Mouse (Mus musculus): ENCODE results near the gene Gzmk.
"Not testable (repeated sequence)": the region's sequence is repeated elsewhere in the genome, so short reads cannot be mapped to it uniquely, and the experiment has no call there.

The Gzmk gene

DNA sequence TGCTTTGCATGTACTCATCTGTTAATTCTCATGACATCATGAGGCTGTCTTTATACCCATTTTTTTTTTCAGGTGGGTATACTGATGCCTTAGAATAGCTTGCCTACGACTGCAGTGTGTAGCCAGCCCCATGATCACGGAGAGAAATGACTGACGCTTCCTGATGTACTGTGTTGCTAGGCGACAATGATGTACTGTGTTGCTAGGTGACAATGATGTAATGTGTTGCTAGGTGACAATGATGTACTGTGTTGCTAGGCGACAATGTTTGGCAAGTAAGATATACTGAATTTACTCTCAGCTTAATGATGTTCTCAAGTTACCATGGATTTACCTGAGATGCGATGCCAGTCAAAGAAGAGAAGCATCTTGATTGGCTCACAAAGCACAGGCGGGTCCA is at the start of gene Gzmk:
Gene Gzmk, minus strand, starts transcription at position 98 of the 400 bp plus-strand sequence.
- DNase-seq (ENCODE audit: low read depth) = no peak

DNA sequence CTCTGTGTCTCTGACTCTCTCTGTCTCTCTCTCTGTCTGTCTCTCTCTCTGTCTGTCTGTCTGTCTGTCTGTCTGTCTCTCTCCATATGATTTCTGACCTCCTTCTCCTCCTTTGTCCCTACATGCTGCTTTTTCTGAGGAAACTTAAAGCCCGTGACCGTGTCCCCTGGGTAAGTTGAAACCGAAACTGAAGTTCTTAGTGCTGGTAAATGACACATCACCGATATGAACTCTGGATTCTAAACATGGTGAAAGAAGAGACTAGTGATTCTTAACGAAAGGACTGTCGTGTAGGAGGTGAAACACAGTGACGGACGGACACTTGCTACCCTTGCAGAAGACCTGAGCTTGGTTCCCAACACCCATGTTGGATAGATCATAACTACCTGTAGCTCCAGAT is 45.5 kb upstream of the Gzmk start:
- no peak for DNase-seq (ENCODE audit: low read depth)

DNA sequence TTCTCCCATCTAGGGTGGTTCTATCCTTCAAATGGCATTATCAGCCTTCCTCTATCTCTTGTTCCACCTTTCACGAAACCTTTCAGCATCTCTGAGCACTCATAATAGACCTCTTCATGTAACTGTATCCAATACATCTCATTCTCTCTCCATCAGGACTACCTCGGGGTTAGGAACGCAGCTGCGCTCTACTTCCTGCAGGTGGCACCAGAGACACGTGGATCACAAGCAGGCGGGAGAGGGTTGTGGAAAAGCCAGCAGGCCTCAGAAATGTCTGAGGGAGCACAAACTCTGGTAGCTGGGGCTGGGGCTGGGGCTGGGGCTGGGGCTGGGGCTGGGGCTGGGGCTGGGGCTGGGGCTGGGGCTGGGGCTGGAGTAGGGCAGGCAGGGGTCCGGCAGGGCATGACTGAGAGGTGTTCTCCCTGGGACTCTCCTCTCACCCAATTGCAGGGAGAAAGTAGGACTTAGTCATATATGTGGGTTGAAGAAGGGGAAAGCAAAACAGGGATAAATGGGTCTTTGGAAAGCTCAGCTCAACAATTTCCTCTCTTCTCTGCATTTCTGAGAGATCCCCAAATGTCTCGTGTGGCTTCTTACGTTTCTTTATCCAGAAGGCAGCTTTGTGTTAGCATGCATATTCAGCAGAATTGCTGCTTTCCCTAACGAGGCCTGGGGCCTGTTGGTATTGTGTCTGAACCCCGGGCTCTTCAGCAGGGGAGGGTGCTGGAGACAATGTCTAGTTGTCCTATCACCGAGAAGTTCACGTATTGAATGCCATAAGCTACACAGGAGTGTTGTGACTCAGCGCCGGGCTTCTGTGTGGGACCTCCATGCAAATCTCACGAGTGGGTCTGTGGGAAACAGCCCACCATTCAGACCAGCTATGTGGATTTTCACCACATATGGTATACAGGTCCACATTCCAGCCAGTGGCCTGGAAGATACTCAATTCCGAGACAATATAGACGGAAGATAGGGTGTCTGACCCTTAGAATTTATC is 44.4 kb upstream of the Gzmk start:
- DNase-seq (ENCODE audit: low read depth) = peak; percentile 89

DNA sequence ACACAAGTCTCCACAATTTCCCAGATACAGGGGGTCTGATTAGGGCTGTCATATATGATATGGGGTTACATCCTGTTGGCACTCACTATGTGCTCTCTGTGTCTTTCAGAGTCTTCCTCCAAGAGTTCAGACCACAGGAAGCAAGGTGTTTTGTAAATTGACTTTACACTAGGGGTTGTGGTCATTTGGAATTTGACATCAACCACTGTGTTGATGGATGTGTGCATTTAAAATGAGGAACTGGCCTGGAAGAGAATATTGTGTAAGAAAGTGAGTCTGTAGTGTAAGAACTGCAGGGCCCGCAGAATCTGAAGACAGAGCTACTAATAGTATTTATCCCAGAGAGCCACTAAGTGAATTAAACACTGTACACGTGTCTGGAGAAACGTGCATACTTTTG is 41.5 kb upstream of the Gzmk start:
- no peak for DNase-seq (ENCODE audit: low read depth)

DNA sequence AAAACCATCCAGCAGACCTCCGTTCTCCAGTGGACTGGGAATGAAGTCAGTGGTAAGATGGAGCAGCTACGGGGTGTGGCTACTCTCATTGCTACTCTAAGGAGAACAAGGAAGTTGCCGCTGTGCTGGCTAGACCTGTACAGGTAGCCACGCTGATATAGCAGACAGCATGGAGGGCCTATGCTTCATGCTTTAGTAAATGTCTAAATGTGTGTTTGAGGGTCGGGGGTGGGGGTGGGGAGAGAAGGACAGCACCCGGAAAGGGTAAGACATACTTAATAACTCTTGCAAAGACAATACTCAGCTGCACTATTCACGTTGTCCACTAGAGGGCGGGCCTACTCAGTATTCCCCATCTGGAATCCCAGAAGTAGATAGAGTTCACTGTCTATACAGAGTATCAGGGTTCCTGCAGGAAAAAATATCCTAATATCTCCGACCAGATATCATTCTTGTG is 40.8 kb upstream of the Gzmk start:
- DNase-seq (ENCODE audit: low read depth) = peak; percentile 86

DNA sequence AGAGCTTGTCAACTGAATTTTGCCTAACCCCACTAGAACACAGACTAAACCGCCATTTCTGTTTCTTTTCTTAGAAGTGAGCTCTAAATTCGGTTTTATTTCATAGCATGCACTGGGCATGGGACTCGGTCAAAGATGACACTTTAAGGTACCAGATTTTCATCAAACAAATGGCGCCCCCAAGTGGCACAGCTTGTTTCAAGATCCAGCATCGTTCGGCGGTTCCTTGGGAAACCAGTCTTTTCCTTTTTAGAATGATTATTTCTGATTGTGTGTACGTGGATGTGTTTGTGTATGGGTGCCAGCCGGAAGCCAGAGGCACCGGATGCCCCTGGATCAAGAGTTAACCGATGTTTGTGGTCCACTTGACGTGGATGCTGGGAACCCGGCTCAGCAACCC is 39.5 kb upstream of the Gzmk start:
- peak; percentile 70 for DNase-seq (ENCODE audit: low read depth)

DNA sequence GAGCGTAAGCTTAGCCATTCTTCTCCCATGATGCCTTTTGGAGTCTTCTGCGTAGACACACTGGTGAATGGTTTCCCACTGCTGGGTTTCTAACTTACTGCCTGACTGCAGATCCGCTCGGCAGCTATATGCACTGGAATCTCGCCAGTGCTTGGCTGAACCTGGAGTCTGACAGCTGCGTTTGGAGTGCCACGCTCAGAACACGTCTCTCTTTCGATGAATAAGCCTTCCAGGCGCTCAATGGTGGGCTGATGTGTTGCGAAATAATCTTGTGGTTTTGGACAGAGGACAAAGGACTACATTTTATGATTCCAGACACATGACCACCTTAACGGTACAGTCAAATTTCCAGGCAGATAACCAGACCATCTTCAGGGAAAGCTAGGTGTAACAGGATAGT is 37.1 kb upstream of the Gzmk start:
- peak; percentile 84 for DNase-seq (ENCODE audit: low read depth)

DNA sequence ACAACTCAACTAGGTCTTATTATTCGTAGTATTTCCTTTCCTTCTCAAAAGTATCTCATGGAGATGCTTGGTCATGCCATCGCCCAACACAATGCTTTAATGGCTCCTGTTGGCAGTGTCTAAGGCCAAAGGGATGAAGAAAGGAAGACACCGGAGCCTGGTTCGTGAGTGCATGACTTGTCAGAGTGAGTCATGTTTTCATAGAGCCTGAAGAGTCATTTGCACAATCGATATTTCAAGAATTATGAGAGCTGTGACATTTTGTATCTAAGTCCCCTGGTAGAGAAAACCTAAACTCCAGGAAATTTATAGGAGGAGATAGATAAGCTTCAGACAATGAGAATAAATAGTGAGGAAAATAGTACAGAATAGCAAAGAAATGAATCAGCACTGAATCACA is 33.5 kb upstream of the Gzmk start:
- no peak for DNase-seq (ENCODE audit: low read depth)

DNA sequence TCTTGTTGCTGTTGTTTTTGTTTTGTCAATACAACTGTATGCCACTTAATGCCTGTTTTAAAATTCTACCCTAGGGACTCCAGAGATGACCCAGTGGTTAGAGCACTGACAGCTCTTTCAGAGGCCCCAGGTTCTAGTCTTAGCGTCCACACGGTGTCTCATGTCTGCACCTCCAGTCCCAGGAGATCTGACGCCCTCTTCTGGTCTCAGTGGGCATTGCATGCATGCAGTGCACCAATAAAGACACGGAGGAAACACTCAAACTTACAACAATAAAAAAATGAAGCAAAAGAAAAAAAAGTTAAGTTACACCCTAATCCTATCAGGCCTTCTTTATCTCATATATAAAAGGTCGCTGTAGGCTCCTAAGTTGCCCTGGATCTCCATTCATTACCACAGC is 31.5 kb upstream of the Gzmk start:
- DNase-seq (ENCODE audit: low read depth) = no peak

DNA sequence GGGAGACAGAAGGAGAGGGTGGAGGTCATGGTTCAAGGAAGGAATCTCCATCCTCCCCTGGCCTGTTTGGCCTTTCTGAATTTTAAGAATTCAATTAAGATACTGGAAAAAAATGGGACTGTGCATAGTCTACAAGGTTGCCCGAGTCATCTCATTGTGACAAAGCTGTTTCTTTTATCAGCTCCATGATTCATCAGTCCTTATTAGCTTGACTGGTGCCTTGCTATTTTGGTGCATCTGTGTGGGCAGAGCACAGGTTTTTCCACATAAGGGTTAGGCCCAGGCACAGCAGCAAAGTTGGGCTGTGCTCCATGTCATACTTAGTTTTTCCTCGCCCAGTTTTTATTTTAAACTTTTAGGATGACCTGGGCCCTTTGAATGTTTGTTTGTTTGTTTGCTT is 31.1 kb upstream of the Gzmk start:
- no peak for DNase-seq (ENCODE audit: low read depth)

DNA sequence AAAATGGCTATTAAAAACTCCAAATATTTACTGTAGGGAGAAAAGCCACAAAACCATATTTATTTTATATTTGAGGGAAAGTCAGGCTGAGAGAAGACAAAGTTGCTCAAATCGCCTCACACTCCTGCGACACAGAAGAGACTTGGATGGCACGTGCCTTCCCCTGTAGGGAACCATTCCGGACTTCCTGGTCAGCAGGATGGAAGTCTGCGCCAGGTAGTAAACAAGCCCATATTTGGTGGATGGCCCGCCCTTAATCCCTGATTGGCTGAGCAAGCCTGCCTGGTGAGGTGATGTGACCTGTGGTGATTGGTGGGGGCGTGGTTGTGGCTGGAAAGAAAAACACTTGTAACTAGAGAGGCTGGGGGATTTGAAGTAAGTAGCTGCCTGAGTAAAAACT is 26.9 kb upstream of the Gzmk start:
- DNase-seq (ENCODE audit: low read depth) = not testable (repeated sequence)

DNA sequence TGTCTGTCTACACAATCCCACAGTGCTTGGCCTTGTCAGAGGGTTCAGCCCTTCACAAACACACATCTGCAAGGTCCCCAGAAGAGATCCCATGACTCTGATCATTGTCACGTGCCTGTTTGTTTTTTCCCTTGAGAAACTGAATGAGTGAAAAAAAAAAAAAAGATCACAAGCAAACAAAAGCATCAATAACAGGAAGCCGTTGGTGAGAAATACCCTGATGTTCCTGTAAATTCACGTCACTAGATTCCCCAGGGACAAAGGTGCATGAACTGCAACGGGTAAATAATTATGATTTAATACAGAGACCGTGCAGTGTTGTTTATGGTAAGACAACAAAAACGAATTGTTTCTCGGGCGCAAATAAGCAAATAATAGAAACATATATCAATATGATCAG is 19.3 kb upstream of the Gzmk start:
- DNase-seq (ENCODE audit: low read depth) = no peak

DNA sequence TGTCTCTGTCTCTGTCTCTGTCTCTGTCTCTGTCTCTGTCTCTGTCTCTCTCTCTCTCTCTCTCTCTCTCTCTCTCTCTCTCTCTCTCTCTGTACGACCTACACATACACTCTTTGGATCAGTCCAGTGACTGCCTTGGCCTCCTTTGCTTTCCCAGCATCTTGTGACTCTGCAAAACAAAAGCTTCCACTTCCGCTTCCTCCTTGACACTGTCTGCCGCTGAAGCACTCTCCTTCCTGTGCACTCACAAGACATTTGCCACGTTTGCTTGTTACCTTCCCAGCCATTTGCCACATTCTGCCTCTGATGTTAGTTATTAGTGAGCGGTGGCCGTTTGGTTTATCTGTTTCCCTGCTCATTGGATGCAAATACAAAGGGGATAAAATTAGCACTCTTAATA is 16.4 kb upstream of the Gzmk start:
- DNase-seq (ENCODE audit: low read depth) = no peak

DNA sequence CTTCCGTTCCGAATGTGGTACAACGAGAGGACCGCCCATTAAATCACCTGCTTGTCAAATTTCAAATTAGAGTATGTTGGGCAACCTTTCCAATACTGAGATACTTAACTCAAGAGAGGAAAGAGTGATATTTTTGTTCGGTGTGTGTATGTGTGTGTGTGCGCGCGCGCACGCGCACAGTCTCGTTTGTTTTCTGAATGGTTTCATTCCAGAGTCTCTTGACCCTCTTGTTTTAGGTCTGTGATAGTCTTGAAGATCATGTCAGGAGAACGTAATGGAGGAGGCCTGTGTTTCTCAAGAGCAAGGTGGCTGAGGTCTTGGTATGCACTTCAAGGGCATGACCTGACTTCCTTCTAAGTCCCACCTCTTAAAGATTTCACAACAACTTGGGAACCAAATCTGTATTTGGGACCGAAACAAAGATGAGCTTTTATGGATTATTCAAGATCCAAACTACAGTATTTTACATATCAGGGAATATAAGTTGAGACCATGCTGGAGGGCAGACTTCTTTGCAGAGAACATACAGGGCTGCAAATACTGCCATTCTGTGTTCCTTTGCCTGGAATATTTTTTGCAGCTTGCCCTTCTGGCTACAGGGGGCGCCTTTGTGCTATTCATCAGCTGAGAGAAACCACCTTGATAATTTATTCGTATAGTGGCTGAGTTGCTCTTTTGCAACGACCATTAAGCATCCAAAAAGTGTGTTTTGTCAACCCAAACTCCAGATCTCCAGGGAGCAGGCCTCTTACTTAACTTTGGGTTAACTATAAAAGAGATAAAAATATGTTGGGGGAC is 2.2 kb upstream of the Gzmk start:
- DNase-seq (ENCODE audit: low read depth) = no peak

DNA sequence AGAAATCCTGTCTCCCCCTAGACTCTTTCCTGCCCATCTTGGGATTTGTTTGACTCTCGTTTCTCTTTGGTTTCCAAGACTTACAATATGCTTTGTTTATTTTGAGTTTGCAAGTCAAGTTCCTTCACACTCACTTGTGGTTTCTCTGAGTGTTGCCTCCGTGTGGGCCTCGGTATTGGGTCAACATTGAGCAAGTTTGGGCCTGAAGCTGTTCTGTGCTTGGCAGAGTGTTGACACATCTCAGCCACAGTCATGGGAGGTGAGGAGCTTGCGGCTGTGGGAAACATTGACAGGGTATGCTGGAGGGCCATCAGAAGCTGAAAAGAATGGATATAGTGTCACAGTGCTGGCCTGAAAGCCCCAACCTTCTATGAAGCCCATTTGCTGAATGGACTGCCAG is 1.4 kb upstream of the Gzmk start:
- no peak for DNase-seq (ENCODE audit: low read depth)

DNA sequence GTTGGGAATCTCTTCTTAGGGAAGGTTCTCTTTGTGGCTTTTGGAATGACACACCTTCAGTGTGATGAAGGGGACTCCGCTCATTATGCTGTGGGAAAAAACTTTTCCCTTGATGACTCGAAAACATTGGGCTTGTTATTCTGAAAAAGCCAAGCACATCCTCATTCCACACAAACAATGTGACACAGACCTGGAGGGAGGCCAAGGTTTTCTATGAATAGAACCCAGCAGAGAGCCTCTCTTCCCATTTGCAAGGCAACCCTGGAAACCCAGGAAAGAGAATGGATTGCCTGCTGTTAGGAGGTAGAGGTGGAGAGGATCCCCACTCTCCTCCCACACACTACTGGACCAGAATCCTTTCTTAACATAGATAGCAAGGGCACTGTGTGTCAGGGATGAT is 1.6 kb downstream of the Gzmk start:
- DNase-seq (ENCODE audit: low read depth) = peak; percentile 80

DNA sequence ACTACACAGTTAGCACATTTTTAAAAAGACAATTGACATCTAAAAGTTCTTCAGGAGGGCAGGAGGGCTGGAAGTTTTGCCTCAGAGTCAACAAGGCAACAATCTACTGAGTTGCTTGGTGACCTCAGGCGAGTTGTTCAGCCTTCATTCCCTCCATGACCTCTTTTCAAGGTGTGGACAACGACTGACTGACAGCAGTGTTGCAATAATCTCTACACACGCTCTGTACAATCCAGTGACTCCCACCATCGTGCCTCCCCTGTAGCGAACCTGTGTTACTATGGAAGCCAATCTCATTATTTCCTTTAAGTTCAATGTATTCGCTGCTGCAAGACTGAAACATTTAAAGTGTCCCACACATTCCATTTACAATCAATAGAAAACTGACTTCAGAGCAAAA is 3.9 kb downstream of the Gzmk start:
- no peak for DNase-seq (ENCODE audit: low read depth)

DNA sequence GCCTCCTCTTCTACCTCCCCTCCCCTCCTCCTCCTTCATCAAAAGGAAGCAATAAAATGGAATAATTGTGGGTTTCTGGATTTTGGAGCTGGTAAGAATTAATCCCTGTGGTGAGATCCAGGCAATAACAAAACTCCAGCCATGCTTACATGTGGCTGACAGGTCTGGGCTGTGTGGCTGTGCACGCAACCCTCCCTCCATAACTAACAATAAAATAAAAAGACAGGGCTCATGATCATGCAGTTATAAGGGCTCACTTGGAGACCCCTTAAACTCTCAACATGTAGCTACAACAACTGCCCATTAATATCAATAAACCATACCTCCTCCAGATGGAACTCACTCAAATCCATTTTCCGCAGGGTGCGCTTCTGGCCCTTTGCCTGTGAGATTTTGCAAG is 11.8 kb downstream of the Gzmk start:
- no peak for DNase-seq (ENCODE audit: low read depth)

DNA sequence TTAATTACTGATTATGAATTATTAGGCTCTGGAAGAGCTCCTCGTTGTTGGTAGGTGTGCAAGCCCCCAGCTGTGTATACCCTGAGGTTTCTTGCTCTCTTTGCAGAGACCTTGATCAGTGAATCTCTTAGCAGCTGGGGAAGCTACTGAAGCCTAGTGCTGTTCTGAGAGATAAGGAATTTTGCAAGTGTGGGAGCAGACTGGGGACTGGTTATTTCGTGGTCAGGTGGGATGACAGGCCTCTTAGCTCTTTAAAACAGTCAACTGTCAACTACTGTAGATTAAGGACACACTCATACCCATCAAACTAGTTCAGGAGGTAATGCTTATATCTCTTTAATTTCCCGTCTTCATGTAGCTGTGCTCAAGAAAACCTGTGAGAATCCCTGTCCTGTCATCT is 13.3 kb downstream of the Gzmk start:
- DNase-seq (ENCODE audit: low read depth) = no peak

DNA sequence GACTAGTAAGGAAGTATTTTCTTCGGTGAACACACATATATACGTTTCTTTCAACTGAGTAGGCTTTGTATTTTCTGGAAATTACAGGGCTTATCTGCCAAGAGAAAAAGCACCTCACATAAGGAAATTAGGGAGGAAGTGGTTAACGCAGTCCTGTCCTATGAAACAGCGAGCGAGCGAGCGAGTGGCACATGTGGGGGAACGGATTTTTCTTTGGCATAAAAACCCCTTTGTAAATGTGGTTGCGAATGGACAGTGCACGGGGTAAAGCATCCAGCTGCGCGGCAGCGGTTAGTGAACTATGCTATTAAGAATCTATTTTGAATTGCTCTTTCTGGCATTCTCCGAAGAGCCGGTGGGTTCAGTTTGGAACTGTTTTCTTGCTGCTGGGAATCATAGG is 14.4 kb downstream of the Gzmk start:
- DNase-seq (ENCODE audit: low read depth) = no peak

DNA sequence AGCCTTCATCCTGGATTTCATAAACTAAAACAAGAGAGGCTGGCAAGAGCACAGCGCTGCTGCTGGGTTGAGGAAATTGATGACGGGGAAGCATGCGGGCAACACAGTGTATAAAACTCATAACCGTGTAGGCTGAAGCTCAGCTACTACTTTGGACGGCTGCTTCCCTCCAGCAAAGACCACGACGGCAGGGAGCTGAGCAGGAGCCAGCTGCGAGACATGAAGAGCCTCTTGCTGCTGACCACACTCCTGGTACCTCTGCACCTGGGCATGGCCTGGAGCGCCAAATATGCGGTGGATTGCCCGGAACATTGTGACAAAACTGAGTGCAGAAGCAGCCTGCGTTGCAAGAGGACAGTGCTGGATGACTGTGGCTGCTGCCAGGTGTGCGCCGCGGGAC is 16.1 kb downstream of the Gzmk start, which contains the start of gene Esm1:
Gene Esm1, plus strand, starts transcription at position 36 of the 400 bp plus-strand sequence.
- no peak for DNase-seq (ENCODE audit: low read depth)

DNA sequence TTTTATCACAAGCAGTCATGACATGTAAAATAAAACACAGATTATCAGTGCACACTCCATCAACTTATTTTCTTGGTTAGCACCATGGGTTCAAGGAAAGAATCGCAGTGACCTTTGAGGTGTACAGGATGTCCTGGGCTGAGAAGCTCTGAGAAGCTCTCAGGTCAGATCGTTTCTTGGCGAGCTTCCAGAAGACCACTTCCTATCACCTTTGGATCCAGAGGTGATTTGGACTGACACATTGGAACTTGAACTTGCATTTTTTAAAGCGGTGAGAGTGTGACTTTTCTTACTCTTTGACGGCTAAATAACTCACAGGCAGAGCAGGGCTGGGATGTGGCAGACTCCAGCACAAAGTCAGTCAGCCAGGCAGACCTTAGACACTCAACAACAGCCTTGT is 20.4 kb downstream of the Gzmk start:
- no peak for DNase-seq (ENCODE audit: low read depth)

DNA sequence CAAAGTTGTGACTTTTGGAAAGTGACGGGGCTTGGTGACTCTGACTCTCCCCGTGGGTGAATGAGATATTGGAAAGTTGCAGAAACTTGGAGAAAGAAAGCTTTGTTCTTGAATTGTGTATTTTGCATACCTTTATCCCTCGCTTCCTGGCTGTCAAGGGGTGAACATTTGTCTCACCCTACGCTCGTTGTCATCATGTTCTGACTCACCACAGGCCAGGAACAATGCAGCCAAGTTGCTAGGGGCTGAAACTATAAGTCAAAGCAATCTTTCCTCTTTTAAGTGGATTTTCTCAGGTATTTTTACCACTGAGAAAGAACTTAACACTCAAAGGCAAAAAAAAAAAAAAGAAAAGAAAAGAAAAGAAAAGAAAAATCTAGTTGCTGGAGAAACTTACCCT is 22.6 kb downstream of the Gzmk start:
- peak; percentile 6 for DNase-seq (ENCODE audit: low read depth)
